Mouse (Mus musculus) adrenal gland, adult (tissue): ENCODE measurements around the gene Rd3.

Experiments
- DNase-seq, 2 experiments: peaks; one replicate each; pipeline ENCODE4 v3.0.0; 2022 to 2023; ENCODE audit warnings: low spot score in 1 of 2; ENCODE audit not compliant: inconsistent age in 2 of 2

Gene Rd3

DNA sequence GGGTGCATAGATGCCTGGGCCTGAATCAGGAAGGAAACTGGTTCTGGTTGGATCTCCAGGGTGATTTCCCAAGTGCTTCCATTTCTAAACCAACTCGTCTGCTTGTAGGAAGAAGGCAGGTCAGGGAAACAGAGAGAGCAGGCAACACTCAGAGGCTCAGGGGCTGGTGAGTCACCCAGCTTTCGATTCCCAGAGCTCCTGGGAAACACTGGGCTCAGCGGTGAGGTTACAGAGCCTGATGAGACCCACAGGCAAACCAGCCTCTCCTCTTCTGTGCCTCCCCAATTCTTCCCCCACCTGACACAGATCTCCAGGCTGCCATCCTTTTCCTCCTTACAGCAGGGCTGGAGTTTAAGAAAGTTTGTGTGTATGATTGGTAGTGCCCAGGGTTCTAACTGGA lies 13.8 kb upstream of the Rd3 start:
- DNase-seq, result peak in 1 of 2 experiments; percentile 49

DNA sequence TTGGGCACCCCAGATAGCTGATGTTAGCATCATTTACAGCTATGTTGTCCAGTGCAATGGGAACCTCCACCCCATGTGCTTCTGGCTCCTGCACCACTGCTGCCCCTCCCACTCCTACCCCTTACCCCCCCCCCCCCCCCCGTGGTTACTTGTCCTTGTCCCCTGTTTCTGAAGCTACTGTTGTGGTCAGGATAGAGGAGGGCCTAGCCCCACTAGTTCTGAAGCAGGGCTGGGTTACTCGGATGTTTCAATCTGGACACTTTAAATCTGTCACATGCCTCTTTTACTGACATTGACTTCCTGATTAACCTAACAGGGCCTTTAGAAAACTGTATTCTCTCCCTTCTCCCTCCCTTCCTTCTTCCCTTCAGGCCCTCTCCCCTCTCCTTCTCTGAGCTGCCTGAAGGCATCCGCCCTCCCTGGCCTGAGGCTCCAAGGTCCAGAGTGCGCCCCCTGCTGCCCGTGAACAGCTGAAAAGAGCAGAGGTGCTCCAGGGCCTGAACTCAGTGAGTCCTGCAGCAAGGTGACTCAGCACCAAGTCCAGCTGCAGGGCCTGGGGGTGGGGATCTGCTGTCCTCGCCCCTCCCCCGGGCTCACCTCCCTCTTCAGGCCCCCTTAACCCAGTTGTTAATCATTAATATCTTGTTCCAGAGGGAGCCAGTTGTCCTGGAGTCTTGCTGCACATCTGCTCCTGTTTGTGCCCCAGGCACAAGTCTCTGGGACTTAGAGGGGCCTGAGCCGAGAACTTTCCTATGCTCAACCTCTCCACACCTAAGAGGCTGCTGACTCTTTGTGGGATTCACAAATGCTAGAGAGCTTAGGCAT lies 13.0 kb upstream of the Rd3 start:
- peak; percentile 80 to 93 for DNase-seq

DNA sequence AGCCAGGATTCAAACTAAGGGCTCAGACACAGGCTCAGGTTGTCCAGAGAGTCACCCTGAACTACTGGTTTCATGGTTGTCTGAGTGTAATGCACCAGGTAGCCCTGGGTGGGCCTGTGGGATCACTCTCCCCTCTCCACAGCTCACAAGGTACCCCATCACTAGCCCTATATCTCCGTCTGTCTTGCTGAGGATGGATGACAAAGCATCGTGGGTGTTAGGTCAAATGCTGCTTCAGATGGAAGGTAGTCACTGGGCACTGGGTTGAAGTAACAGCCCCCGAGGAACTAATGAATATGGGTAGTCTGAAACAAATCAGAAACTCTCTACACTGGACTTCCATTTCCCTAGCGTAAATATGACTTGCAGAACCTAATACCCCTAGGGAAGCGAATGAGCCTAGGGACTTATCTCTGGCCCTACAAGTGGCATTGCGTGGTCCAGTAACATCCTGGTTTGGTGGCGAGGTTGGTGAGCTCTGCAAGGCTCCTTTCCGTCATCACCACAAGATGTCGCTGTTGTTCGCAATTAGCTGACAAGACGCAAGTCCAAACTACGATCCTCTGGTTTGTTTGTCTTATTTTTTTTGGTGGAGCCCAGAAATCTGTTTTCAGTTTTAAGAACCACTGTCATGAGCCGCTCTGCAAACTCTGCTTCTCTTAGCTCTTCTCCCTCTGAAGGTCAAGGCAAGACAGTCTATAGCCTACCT lies 12.2 kb upstream of the Rd3 start:
- peak; percentile 75 to 92 for DNase-seq

DNA sequence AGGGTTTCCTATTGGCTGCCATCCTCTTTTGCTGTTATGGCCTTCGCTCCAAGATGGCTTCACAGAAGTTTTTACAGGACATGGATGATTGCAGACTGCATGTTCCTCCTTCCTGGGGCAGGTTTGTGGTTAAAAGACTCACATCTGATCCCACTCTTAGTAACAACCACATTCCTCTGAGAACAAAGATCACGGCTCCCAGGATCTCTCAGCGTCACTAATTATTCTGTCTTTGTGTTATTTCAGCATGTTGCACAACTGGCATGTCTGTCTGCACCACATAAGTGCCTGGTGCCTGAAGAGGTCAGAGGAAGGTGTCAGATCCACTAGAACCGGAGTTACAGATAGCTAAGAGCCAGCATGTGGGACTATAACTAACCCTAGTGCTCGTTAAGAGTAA lies 7.2 kb upstream of the Rd3 start:
- no peak for DNase-seq

DNA sequence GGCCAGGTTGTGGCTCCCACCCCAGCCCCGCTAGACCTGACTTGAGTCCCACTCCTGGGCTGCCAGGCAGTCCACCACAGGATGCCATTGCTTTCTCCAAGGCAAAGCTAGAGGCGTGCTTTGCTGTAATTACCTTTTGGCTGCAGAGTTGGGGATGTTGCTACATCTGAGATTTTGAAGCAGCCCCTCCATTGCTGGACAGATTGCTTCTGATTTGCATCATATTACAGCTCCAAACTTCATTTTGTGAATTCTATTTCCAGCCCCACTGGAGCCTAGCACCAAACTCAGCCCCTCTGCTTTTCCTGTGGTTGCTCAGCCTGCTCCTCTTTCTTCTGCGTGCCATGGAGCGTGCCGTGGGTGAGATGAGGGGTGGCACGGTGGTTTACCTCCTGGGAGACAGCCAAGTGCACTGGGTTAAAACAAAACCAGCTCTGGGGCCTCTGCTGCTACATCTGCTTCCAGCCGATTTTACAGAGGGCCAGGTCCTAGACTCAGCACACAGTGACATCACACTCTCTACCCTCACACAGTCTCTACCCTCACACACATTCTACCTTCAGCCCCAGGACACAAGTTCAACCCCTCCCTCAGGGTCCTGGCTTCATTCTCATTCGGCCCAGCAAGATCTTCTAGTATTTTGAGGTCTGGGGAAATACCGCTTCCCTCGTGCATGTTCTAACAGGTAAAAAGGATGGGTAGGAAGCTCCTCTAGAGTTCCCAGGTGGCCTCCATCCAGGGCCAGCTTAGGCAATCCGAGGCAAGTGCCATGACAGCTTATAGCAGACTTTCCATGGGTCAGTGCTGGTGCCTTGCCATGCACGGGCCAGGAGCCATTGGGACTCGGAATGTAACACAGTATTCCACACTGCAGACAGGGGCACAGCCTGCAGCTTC lies 2.4 kb upstream of the Rd3 start:
- DNase-seq, result no peak

DNA sequence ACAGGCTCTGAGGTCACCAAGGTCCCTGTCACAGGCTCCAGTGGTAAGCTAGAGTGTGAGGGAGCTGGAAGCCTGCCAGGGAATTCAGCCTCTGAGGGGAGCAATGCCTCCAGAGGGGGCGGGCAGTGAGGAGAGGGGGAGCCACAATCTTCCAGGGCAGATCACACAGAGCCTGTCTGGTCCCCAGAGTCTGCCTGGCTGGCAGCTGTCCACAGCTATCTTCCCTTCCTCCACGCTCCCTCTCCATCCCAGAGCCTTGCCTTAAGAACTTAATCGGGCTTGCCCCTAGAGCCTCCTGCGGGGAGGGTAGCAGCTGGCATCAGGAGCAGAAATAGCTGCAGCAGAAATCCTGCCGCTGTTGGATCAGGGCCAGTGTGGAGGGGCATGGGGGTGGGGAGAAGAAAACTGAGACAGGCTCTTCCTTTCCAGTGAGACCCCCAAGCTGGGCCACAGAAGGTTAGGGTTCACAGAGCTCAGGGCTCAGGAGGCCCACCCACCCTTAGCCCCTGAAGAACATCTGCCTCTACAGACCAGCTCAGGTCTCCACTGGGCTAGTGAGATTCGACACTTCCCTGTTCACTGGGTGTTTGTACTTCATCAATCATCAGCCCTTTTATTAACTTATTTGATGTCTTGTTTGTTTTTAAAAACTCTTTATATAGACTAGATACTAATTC lies 4.4 kb downstream of the Rd3 start:
- DNase-seq, result peak in 1 of 2 experiments; percentile 31

DNA sequence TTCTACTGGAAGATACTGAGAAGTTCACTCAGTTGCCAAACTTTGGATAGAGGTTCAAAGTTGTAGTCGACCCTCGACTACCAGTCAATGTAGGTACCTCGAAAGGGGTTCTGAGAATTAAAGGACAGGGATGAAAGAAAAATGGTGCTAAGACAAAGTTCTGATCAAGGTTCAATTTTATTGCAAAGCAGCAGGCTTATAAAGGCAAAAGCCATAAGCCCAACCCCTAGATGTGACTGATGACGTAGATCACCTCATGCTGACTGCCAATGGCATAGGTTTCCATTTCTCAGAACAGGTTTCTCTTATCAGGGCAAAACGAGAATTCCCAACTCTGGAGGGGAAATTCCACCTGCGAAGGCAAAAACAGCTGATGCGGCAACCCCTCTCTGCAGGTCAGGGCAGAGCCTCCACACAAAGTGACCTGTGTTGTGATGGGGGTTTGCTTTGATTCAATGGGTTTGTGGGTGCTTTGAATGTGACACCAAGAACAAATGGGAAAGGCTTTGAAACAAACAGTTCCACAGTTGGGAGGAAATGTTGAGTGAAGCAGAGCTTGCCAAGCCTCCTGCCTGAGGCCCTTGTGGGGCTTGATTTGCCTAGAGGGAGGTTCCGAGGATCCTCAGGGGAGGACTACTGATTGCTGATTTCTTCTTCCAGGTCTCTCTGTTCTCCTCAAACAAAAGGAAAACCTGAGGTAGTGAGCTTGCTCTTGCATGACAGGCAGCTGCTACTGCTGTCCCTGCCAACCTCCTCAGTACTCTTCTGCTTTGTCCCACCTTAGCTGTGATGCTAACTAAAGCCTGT lies 9.7 kb downstream of the Rd3 start:
- DNase-seq, result no peak

DNA sequence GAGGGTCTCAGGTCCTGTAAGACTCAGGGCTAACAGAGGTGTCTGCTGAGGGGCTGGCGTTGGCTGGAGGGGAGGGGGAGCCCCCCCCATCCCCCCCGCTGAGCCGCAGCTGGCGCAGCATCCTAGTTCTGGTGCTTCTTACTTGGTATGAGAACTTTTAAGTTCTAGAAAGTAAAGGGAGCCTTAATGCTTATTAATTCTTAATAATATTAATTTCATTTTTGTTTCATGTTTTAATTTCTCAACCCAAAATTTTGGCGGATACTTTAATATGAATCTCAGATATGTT lies 10.3 kb downstream of the Rd3 start:
- DNase-seq, result no peak

DNA sequence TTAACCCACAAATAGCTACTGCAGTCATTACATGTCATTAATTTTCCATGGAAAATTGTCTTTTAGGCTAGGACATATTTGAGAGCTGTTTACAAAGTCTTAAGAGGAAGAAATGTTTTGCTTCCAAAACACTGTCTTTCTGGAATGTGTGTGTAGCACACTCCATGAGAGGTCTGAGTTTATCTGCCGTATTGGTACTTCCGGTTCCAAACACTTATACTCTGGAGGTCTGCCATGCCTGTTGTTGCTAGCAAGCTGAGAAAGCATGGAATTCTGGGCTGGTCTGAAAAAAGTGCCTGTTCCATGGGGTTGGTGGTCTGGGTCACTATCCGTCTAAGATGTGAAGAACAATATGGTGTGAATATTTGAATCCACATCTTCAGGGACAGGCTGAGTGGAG lies 11.5 kb downstream of the Rd3 start:
- DNase-seq, result no peak

DNA sequence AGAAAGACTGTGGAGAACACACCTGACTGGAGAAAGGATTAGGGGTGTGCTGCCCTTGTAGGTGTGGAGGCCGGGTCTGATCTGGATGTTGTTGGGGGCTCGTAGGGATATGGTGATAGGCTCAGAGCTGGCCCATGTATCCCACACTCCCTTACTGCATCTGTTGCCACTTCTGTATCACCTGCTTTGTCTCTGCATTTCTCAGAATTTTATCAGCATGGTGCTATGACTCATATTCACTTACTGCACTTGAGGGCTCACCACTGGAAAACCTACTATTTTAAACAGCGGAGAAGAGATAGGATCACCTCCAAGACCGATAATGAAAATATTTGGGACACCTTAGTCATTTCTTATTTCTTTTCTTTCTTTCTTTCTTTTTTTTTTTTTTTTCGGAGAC lies 11.9 kb downstream of the Rd3 start:
- DNase-seq, result peak in 1 of 2 experiments; percentile 34

DNA sequence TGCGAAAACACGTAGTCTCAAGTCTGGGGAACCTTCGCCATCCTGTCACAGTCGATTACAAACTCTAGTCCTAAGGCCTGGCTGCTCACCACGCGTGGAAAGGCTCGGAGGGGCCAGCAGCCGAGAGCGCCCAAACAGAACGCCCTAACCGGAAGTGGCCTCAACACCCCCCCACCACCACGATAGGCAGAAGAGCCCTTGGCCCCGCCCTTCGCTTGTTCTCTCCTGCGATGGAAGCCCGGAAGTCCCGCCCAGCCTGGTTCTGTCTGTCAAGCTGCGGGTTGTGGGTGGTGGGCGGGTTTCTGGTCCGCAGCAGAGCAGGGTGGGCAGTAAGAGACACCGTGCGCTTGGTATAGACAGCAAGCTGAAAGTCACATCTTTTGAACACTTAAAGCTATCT lies 12.8 kb downstream of the Rd3 start:
- DNase-seq, result peak; percentile 96 to 98

DNA sequence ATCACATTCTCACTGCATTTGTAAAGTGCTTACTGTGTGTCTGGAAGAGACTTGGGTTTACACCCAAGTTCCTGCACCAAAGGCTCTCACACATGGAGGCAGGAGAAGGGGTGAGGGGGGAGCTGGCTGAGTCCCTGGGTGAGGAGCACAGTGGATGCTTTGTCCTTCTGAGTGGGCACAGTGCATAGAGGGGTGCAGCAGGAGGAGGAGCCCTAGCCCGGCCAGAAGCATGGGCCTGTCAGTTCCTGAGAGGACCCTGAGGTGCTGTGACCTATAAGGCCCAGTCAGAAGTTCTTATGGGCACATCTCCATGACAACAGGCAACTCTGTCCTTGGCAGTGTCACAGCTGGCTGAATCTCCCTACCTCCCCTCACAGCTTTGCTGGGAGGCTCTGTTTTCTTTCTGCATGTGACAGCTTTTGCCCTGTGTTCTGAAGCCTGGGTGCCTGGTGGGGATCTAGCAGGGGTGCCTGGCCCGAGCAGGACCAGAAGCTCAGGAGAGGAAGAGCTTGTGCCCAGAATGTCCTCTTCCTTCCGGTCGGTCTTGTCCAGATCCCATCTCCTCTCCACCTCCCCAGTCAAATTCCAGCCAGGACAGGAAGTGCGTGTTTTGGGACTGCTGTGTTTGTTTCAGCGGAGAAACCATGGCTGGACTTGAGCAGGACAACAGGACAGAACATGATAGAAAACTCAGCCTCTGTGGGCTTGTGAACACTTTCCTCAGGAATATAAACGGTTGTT lies 15.0 kb downstream of the Rd3 start:
- peak in 1 of 2 experiments; percentile 65 for DNase-seq

DNA sequence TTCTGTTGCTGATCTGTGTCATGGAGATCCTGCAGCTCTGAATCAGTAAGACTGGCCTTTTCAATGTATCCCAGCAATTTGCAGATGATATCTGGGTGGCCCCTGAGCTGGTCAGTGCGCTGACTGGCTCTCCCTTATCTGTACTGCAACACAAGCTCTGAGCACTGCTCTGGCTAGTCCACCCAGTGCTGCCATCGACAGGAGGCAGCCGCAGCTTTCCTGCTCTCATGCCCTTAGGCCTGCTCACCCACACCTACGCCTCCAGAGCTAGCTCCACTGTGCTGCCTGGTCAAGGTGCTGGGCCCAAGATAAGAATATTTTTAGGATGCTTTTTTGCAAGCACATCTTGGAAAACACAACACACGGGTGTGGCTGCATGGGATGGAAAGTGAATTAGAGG lies 17.3 kb downstream of the Rd3 start:
- DNase-seq, result peak in 1 of 2 experiments; percentile 43

DNA sequence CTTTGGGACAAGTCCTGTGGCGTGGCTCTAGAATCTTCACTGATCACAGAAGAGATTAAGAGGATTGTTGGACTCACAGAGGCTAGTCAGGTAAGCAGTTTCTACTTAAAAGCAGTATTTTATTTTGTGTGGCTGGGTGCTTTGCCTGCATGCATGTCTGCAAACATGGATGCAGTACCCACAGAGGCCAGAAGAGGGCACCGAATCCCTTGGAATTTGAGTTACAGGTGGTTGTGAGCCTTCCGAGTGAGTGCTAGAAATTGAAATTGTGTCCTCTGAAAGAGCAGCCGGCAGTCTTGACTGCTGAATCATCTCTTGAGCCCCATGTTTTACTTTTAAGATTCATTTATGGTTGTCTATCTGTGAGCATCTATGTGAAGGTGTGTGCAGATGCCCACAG lies 18.3 kb downstream of the Rd3 start:
- peak; percentile 48 to 83 for DNase-seq

DNA sequence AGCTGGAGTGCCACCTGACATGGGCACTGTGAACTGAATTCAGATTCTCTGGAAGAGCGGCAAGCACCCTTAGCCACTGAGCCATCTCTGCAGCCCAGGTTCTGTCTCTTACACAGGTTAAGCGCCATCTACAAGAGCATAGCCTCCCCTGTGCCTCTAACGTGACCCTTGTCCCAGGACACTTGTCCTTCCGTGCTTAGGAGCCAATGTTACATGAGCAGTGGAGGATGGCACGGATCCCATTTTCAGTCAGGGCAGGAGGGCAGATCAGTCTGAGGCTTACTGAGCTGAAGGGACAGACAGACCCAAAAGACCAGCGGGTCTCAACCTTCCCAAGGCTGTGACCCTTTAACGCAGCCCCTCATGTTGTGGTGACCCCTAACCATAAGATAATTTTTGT lies 18.7 kb downstream of the Rd3 start:
- DNase-seq, result no peak

DNA sequence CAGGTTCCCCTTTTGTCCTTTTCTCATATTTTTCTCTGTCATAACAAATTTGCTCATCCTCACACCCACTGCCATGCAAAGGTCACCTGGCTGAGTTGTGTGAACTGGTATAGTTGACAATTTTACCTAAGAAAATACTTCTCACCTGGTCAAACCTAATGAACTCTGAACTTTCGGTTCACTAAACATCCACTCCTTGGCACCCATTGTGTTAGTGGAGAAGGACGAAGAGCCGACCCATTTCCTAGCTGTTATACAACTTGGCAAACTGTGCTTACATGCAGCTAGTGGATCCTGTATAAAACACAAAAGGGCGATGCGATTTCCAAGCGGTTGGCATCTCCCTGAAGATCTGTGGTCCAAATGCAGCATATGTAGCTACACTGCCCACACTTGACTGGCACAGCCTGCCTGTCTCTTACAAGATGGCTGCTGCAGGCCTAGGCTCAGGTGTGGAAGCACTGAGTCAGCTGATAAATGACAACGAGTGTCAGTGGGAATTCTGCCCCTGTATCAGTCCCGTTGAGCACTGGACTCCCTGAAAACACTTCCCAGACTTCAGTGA lies 19.5 kb downstream of the Rd3 start:
- no peak for DNase-seq

DNA sequence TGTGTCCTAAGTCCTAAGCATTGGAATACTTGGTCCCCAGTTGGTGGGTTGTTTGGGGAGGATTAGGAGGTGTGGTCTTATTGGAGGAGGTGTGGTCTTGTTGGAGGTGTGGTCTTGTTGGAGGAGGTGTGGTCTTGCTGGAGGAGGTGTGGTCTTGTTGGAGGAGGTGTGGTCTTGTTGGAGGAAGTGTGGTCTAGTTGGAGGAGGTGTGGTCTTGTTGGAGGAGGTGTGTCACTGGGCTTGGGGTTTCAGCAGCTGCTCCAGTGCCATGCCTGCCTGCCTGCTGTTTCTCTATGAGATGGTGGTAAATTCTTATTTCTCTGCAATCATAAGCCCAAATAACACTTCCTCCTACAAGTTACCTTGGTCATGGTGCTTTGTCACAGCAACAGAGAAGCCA lies 21.9 kb downstream of the Rd3 start:
- no peak for DNase-seq
